Mouse (Mus musculus): ENCODE results near the gene Tpt1. TPM values are rescaled to one million over a fixed set of nuclear protein-coding genes. Genes with fewer than 3 reads are reported as not detected.

The Tpt1 gene
- polyA plus RNA-seq (2012; rRNA removed), result 1,474 and 1,670 TPM in 2 replicates

GRCm38 (mm10) chr14:75844867-75845697, at the start of gene Tpt1:
Gene Tpt1, plus strand, starts transcription at chr14:75845093.

Other genes with a start within 250 kb of the Tpt1 start
- gene Erich6b, start 202.8 kb upstream of the Tpt1 start, polyA plus RNA-seq (2012; rRNA removed), result not detected in 2 replicates
- 6.8 and 8.2 TPM in 2 replicates for gene Cog3, start 90.6 kb upstream of the Tpt1 start, polyA plus RNA-seq (2012; rRNA removed)
- 3.5 and 4.0 TPM in 2 replicates for gene Slc25a30, start 58.1 kb upstream of the Tpt1 start, polyA plus RNA-seq (2012; rRNA removed)
- not detected in 2 replicates for gene Kctd4, start 109.9 kb downstream of the Tpt1 start, polyA plus RNA-seq (2012; rRNA removed)
- gene Gtf2f2, start 165.8 kb downstream of the Tpt1 start, polyA plus RNA-seq (2012; rRNA removed), result 16.3 TPM in 2 replicates

Measured in liver, embryonic 14 days (tissue).